Mouse (Mus musculus) left cerebral cortex, postnatal 36 days (tissue): ENCODE data around the gene Olfr1513. TPM values are rescaled to one million over a fixed set of nuclear protein-coding genes. Genes with fewer than 3 reads are reported as not detected.
"Not testable (repeated sequence)": the region's sequence is repeated elsewhere in the genome, so short reads cannot be mapped to it uniquely, and the experiment has no call there.

Experiments used
- DNase-seq, 2 experiments: peaks; one replicate each; pipeline ENCODE4 v3.0.0; 2021 to 2022; ENCODE audit warnings: low spot score in 2 of 2, mixed read lengths in 1 of 2
- intact Hi-C: fragments of 180-260 bp; cut with DNase I; formaldehyde crosslinking; loops from one replicate; pipeline ENCODE4 v1.15.1; 2025
- total RNA-seq, 2 experiments: library from RNA; stranded (reverse); gene quantifications; 2 replicates each; pipeline ENCODE4 v1.2.3; 2021

Gene Olfr1513
- not detected for total RNA-seq

DNA sequence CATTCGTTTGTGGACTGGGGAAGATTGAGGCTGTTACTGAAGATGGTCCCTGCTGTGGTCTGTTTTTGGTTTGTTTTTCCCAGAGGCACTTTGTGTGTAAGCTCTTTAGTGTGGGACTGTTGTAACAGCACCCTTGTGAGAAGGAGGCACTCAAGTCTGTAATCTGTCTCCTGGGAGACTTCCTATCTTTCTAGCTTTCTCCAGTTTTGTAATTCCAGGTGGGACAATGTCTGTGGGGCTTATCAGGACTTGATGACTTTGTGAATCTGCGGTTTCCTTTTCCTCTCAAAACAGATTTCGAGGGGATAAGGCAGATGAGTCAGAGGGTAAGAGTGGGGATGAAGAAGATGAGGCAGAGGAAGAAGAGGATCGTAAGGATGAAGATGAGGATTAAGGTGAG lies at the start of gene Olfr1513:
Gene Olfr1513 (minus strand): TSS at position 101 of the 400 bp plus-strand sequence.
- DNase-seq, result no peak
- intact Hi-C loops, result loop anchor here (1.0 kb wide), 1 partner anchor 22 kb away; no protein-coding TSS in a partner anchor

DNA sequence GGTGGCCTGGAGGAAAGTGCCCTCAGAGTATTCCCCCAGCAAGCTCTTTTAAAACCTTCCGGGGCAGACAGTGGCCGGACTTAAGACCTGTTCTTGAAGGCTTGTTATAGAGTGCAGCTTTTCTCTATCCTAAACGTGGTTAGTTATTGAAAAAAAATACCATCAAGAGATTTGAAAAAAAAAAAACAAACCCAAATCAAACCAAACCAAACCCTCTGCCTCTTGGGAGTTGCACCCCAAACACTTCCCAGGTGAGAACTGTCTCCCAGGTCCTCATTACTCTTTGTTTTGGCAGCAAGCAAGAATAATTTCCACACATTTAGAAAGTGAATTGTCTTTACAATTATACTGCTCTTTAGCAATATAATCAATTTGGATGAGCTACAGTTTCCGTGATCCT lies 41.1 kb upstream of the Olfr1513 start, which contains the start of gene Olfr1511:
Gene Olfr1511 (minus strand): TSS at position 101 of the 400 bp plus-strand sequence.
- intact Hi-C loops, result no loop called here
- DNase-seq, result no peak

DNA sequence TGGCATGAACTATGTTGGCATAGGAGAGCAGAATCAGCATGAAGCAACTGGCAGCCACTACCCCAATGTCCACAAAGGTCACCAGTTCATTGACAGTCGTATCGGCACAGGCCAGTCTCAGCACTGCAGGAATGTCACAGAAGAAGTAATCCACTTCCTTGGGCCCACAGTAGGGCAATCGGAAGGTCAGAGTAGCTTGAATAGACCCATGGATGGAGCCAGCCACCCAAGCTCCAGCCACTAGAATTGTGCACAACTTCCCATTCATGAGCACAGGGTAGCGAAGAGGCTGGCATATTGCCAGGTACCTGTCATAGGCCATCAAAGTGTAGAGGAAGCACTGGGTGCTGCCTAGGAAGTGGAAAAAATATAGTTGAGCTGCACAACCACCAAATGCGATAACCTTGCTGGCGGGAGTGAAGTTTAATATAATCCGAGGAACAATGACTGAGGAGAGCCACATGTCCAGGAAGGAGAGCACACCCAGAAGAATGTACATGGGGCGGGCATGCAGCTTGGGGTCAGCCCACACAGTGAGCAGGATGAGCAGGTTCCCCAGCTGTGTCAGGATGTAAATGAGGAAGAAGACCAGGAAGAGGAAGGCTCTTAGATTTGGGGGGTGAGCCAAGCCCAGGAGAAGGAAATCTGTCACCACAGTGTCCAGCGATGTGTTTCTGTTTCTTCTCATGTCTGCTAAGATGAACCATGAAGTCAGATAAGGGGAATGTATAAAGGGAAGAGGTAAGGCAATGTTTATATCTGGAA lies 34.1 kb upstream of the Olfr1513 start:
- intact Hi-C loops, DNase-seq: not testable (repeated sequence)

DNA sequence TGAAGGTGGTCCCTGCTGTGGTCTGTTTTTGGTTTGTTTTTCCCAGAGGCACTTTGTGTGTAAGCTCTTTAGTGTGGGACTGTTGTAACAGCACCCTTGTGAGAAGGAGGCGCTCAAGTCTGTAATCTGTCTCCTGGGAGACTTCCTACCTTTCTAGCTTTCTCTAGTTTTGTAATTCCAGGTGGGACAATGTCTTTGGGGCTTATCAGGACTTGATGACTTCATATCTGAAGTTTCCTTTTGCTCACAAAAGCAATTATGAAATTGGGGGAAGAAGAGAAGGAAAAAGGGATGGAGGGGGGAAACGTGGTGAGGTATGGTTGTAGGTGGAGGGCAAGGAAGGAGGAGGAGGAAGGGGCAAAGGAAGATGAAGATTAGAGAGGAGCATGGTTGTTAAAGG lies 22.9 kb upstream of the Olfr1513 start, which contains the start of gene Olfr1512:
Gene Olfr1512 (minus strand): TSS at position 101 of the 400 bp plus-strand sequence.
- no peak for DNase-seq
- intact Hi-C loops, result no loop called here

DNA sequence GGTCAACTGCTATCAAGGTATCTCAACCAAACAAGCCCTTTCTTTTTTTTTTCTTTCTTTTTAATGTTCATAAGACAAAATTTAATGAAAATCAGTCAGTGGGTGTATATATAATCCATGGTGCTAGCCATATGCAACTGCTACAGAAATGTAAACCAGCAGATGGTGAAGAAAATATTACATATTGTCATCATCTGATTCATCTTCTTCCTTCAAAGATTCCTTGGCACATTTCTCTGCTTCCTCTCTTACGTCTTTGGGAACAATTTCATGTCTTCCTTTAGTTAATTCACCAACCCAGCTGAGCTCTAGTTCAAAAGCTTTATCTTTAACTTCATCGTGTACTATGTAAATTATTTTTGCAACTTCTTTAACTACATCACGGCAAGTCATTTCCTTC lies 12.5 kb upstream of the Olfr1513 start:
- intact Hi-C loops, result no loop called here

DNA sequence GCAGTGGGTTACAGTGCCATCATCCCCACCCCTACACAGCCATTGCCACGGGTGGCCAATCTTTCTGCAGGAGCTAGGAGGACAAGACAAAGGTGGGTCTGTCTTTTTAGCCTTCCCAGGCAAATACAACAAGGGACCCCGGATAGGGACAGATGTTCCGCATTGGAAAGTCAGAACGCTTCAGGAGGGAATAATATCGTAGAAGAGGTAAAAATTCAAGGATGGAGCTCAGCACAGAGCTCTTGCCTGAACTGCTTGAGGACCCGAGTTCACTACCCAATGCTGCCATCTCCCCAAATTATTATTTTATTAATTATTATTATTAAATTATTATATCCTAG lies 16.7 kb downstream of the Olfr1513 start:
- DNase-seq, result no peak
- intact Hi-C loops, result loop anchor here (2.0 kb wide), 2 partner anchors 35 to 45 kb away; partner anchors contain the start of gene Mettl3

More for the DNA sequence above, 12.5 kb upstream of the Olfr1513 start:
- DNase-seq, result no peak

DNA sequence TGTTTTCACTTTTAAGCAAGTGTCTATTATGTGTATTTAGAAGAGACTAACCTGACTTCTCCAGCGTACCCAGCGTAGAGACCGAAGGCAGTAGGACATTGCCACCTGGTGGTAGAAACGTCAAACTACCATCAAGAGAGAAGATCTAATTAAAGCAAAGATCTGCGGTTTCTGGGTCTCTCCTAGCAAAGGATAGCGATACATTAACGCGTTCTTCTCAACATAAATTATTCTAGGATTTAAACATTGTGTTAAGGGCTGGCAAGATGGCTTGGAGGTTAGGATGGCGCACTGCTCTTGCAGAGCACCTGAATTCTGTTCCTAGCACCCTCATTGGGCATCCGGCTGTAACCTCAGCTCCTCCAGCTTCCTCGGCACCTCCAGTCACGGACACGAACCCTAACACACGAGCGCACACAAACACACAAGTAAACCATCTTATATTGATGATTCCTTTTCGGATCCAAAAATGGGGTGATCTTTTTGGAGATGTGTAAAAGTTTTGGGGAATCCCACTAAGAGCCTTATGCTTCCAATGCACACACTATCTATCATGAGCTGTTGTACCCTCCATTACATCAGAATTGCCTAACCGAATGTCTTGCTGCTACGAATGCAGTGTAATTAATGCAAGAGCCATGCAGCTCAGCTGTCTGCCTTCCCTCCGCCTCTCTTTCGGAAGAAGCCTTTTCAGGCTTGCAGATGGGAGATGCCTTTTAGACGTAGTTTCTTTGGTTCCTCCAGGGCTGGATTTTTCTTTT lies 17.3 kb downstream of the Olfr1513 start:
- peak; percentile 44 to 47 for DNase-seq
- intact Hi-C loops, result loop anchor here (2.0 kb wide), 2 partner anchors 34 to 44 kb away; partner anchors contain the start of gene Mettl3

DNA sequence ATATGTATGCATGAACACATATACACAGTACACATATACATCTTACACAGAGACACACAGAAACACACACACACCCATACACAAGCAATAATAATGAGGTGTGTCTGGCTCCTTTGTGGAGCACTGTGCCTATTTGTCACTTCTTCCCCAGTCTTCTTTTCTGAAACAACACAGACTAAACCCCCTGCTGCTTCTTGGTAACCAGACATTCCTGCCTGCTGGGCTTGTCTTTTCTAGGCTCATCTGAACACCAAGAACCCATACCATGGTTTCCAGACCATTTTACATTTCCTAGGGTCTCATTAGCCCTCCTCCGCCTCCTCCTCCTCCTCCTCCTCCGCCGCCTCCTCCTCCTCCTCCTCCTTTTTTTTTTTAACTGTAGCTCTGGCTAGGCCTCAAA lies 24.0 kb downstream of the Olfr1513 start:
- intact Hi-C loops, result no loop called here
- DNase-seq, result no peak

DNA sequence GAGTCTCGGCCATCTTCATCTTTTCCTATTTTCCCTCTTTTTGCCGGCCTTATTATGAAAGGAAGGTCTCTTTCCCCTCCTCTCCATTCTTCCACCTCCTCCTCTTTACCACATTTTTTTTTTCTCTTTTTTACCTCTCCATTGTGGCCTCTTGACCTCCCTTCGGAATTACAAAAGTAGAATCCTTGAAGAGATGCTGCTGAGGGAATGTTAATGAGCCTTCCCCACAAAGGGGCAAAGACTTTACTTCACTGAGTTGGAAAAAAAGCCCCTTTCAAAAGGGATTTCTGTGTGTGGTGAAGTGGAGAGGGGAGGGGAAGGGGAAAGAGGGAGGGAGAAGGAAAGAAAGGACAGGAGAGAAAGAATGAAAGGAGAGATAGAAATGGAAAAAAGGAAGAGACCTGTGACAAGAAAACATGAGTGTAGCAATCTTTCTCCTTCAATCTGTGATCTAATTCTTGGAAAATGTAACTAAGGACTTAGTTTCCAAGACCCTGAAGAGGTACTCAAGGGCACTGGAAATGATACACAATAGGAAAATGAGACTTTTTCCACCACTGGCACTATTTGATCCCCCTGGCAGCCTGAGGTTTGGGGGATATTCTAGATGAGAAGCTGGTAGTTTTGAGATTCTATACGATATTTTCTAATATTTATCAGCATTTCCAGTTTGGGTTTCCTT lies 25.0 kb downstream of the Olfr1513 start:
- intact Hi-C loops, result no loop called here
- DNase-seq, result no peak

DNA sequence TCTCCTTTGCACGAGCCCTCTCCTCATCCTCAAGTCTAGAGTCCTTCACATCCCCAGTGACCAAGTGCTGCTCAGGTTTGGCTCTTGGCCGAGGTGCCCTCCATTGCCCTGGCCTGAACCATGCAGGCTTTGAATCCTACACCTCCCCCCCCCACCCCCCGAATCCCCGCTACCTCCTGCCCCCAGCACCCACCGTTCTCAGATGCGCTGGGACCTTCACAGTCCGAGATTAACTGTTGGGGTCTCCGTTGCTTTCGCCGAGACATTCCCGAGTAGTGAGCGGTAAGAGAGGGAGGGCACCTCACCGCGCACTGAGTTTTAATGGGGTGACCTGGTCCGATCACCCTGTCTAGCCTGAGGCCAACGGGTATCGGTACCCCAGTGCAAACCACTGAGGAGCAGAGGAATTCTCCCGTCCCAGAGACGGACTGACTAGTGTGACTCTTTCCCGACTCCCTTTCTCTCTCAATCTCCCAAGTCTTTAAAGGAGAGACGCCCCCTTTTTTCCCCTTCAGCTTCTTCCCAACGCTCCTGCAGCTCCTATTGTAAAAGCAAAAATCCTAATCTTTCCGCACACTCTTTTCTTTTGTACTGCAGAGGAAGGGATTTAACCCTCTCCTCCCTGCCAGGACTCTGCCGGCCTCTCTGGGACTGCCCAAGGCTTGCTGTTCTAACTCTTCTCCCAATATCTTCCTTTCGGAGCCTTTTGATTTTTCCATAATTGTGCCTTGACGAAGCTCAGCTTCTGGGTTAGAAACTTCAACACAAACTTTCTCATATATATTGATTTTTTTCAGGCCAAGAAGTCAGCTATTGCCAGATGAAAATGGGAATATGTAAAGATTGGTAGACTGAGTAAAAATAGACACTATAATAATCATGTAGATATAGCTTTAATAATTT lies 28.0 kb downstream of the Olfr1513 start, which contains the start of gene Sall2:
Gene Sall2 (minus strand): TSS at position 853 of the 903 bp plus-strand sequence.
- intact Hi-C loops, result no loop called here

DNA sequence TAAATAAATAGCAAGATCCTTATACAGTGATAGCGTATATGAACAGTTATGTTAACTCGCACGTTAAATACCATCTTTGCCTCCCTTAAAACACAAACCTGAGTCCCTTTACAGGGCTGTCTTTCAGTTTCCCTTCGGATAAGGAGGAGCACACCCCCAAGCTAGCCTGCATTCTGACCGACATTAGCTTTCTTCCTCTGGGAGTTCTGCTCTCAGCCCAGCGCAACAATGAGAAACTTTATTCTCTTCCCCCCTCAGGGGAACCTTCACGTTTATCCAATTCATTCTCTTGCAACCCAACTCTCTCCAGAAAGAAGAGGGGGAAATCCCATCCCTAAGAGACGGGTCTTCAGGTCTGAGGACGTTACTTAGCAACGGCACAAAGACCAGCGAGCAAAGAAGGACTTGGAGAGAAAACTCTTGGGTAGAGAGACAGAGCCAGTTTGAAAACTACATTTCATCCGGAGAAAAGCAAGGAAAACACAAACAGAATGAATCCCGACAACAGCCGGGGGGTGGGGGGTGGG lies 28.8 kb downstream of the Olfr1513 start:
- intact Hi-C loops, result no loop called here

More for the DNA sequence above, 28.0 kb downstream of the Olfr1513 start, which contains the start of gene Sall2:
- no peak for DNase-seq

DNA sequence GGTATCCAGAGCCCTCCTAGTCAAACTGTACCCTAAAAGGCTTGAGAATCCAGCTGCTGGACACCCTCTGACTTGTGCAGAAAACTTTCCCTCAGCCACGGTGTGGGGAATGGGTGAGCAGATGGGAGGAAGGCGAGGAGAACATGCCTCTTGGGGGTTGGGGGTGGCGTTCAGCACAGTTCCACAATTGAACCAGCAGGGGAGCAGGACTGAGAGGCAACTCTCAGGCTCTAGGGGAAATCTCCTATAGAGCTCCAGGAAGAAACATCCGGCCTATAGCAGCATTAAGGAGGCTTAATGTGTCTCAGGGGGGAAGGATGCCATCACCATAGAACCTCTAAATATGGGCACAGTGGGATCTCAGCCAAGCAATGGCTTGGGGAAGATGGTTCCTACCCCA lies 30.3 kb downstream of the Olfr1513 start:
- intact Hi-C loops, result no loop called here
- DNase-seq, result no peak

More for the DNA sequence above, 28.8 kb downstream of the Olfr1513 start:
- no peak for DNase-seq

DNA sequence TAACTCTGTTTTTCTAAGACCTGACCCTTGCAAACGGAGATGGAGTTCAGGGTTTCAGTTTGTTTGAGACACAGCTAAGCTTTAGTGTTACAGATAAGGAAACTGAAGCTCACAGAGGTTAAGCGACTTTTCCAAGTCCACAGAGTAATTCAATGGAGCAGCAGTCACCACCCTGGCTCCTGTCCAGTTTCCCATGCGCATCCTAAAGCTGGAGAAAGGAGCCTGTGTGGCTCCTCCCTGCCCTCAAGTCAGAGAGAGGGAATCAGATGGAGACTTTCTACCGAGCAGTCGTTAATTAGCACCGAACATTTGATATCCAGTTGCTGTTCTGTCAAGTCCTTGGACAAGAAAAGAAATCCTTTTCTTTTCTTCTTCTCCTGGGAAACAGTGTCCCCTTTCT lies 36.8 kb downstream of the Olfr1513 start:
- intact Hi-C loops, result no loop called here
- DNase-seq, result no peak

DNA sequence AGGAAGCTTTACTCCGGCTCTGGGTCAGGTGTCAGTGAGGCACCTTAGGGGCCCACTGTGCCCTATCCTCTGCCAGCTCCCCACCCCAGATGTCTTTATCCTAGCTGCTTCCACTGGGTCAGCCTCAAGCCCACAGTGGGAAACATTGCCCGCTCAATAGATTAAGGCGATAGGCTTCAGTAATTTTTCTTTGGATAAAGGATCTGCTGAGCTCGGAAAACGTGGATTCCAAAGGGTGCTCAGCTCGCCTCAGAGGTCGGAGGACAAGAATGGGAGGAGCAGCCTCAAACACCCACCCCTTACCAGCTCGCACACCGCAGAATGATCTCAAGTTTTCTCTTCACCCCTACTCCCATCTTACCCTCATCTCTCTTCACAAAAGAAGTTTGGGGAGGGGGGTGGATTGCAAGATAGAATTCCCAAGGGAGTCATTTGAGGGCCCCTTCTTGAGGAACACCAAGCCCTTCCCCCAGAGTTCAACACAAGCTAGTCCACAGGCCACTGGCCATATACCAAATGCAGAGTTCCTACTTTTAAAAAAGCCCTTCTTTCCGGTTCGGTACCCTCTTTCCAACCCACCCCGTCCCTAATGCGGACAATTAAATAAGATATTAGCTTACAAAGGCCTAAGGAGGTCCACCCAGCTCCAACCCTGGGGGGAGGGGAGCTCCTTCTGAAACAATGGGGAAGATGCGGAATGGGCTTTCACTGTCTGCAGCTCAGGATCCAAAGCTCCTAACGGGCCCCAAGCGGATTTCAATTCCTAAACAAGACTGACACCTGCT lies 39.6 kb downstream of the Olfr1513 start:
- intact Hi-C loops, result loop anchor here (1.0 kb wide), 1 partner anchor 37 kb away; the partner anchor contains the start of genes Rab2b and Tox4
- no peak for DNase-seq

DNA sequence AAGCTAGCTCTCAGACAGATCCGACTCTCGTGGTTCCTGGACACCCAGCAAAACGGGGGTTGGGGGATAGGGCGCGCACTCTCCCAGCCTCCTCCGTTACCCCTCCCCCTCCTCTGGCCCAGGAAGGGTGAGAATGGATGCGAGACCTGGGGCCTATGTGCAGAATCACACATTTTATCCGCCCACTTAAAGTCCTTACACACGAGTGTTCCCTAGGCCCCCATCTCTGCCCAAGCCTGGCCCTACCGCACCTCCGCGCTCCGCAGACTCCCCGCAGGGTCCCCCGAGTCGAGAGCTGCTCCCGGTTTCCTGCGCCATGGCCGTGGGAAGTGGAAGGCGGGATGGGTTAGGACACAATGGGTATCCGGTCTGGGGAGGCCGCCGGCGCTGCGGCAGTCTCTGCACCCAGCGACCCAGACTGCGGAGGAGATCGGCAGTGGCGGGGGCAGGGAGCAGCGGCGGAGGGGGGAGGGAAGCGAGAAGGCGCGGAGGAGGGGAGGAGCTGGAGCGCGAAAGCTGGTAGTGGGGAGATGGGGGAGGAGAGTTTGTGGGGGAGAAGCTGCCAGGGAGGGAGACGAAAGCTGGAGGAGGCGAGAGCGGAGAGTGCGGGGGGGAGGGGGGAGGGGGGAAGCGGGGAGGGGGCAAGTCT lies 40.3 kb downstream of the Olfr1513 start:
- intact Hi-C loops, result loop anchor here (1.0 kb wide), 1 partner anchor 37 kb away; the partner anchor contains the start of genes Rab2b and Tox4
- peak; percentile 65 to 74 for DNase-seq

DNA sequence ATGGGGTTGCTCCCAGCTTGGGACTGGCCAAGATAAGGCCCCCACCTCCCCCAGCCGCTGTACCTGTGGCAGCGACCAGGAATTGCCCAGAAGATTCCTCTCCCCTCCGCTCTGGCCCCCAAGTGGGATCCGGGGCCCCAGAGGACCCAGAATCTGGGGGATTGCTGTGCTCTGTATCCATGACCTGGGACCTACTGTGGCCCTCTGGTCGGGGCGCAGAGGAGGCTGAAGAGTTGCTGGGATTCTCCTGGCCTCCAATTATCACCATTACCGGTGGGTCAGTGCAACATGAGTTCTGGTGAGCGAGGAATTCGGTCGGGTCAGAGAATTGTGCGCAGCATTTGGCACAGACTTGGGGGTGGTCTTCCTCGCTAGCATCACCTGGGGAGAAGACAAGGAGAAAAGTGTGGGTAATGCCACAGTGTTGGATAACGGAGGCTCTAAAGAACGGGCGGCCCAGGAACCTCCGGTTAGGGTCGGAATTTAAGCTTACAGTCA lies 40.9 kb downstream of the Olfr1513 start:
- DNase-seq, result no peak
- intact Hi-C loops, result no loop called here

DNA sequence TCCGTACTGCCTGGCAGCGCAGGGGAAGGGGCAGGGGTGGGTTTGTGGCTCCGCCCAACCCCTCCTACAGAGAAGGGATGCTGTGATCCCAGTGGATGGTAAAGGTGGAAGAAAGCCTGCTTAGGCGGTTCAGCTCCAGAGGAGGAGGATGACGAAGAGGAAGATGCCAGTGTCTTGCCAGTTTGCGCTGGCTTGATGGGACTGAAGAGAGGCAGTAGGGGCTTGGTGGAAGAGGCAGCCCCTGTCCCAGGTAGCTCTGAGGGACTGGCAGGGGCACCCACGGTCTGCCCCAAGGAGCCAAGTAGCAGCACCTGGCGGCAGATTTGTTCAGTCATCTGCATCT lies 41.4 kb downstream of the Olfr1513 start:
- no peak for DNase-seq
- intact Hi-C loops, result no loop called here
